Mouse (Mus musculus) neural tube, embryonic 10.5 days (tissue): ENCODE measurements at regions not wholly inside any gene's neighbourhood (a gene's known extent, or its start where the extent isn't known, plus 50 kb on each side); places are given as distances from the start of the nearest gene placed in this dataset.

Experiments
- DNase-seq: peaks from one replicate; pipeline ENCODE4 v3.0.0-alpha.2; 2017; ENCODE audit warnings: low spot score; ENCODE audit errors: extremely low spot score

- DNase-seq, result no peak
Measured at GRCm38 (mm10) chr15:61055017-61055609, 132.3 kb upstream of the A1bg start.

GRCm38 (mm10) chr15:61051363-61051762 lies 128.6 kb upstream of the A1bg start:
- no peak for DNase-seq

- no peak for DNase-seq
Measured at GRCm38 (mm10) chr15:61009509-61009908, 86.7 kb upstream of the A1bg start.

- DNase-seq, result no peak
Measured at GRCm38 (mm10) chr15:61007461-61008059, 84.7 kb upstream of the A1bg start.

- no peak for DNase-seq
Measured at GRCm38 (mm10) chr15:61006608-61007007, 83.8 kb upstream of the A1bg start.

- DNase-seq, result no peak
Measured at GRCm38 (mm10) chr15:60993971-60994690, 71.3 kb upstream of the A1bg start.

GRCm38 (mm10) chr15:60993394-60993793 lies 70.6 kb upstream of the A1bg start:
- no peak for DNase-seq

GRCm38 (mm10) chr15:60982576-60982975 lies 59.8 kb upstream of the A1bg start:
- DNase-seq, result no peak
